Mouse (Mus musculus) neural tube, embryonic 11.5 days (tissue): ENCODE measurements around the gene Slc30a4. TPM values are rescaled to one million over a fixed set of nuclear protein-coding genes. Genes with fewer than 3 reads are reported as not detected.

Experiments
- ATAC-seq: fragments of 200-750 bp; cut with Nextera tagmentation; 2 replicates; pipeline ENCODE4 v1.8.0; 2017; ENCODE audit warnings: moderate number of reproducible peaks, mild to moderate bottlenecking, moderate TSS enrichment, moderate library complexity; ENCODE audit not compliant: insufficient read depth, low FRiP score, low TSS enrichment
- DNase-seq: peaks from one replicate; pipeline ENCODE4 v3.0.0-alpha.2; 2015; ENCODE audit warnings: low spot score
- H3K27ac ChIP-seq: fragments of 300-500 bp; sonication (generic); 2 replicates; pipeline ENCODE4 v1.5.1; 2014; ENCODE audit warnings: low read depth, mild to moderate bottlenecking, low read length
- H3K27me3 ChIP-seq: fragments of 300-500 bp; sonication (generic); 2 replicates; pipeline ENCODE4 v1.6.1; 2014; ENCODE audit warnings: mild to moderate bottlenecking, low read length, mixed read lengths; ENCODE audit not compliant: control insufficient read depth, insufficient read depth
- H3K36me3 ChIP-seq: fragments of 300-500 bp; sonication (generic); 2 replicates; pipeline ENCODE4 v1.6.1; 2014; ENCODE audit warnings: mild to moderate bottlenecking, low read length, moderate library complexity, mixed read lengths; ENCODE audit not compliant: control insufficient read depth, insufficient read depth
- H3K4me1 ChIP-seq: fragments of 300-500 bp; sonication (generic); 2 replicates; pipeline ENCODE4 v1.6.1; 2014; ENCODE audit warnings: low read length, mixed read lengths; ENCODE audit not compliant: control insufficient read depth, insufficient read depth
- H3K4me2 ChIP-seq: fragments of 300-500 bp; sonication (generic); 2 replicates; pipeline ENCODE4 v1.6.1; 2014; ENCODE audit warnings: low read depth, mild to moderate bottlenecking, moderate library complexity
- H3K4me3 ChIP-seq: fragments of 300-500 bp; sonication (generic); 2 replicates; pipeline ENCODE4 v1.5.1; 2014; ENCODE audit warnings: low read depth, low read length
- H3K9ac ChIP-seq: fragments of 300-500 bp; sonication (generic); 2 replicates; pipeline ENCODE4 v1.6.1; 2014; ENCODE audit warnings: mild to moderate bottlenecking, low read length
- H3K9me3 ChIP-seq: fragments of 300-500 bp; sonication (generic); 2 replicates; pipeline ENCODE4 v1.6.1; 2016; ENCODE audit warnings: low read length; ENCODE audit not compliant: control insufficient read depth
- WGBS: fragments of 180-500 bp; shearing (Covaris S2); extraction: QIAGEN DNeasy Blood & Tissue Kit; methylation state at CpG from one replicate; pipeline ENCODE4 v1.1.7; 2014; 5-methylcytosine and 5-hydroxymethylcytosine counted together
- polyA plus RNA-seq: library from polyadenylated mRNA; unstranded; fragments of >200 nt; fragmentation: Nextera tagmentation; extraction: Ambion mirVana; gene quantifications from 2 replicates; pipeline ENCODE4 v1.2.1, GENCODE M21; 2014

The Slc30a4 gene
- polyA plus RNA-seq, 1 experiment from 2014 or later, result 10.1 TPM

- no peaks in the 10 kb centered on the region for H3K9me3 ChIP-seq
- H3K36me3 ChIP-seq, result no peaks in the 10 kb centered on the region
- no peak overlapping the region for H3K4me3 ChIP-seq
- no peak overlapping the region for H3K4me2 ChIP-seq
- no peaks in the 10 kb centered on the region for H3K4me1 ChIP-seq
- no peak for ATAC-seq
- H3K27me3 ChIP-seq, result no peaks in the 10 kb centered on the region
- no peak overlapping the region for H3K9ac ChIP-seq
- 85% methylated on average over 3 of the region's 3 CpGs for WGBS
- H3K27ac ChIP-seq, result no peak overlapping the region
- no peak for DNase-seq
Observed at GRCm38 (mm10) chr2:122716301-122716842, 13.9 kb upstream of the Slc30a4 start.

DNA sequence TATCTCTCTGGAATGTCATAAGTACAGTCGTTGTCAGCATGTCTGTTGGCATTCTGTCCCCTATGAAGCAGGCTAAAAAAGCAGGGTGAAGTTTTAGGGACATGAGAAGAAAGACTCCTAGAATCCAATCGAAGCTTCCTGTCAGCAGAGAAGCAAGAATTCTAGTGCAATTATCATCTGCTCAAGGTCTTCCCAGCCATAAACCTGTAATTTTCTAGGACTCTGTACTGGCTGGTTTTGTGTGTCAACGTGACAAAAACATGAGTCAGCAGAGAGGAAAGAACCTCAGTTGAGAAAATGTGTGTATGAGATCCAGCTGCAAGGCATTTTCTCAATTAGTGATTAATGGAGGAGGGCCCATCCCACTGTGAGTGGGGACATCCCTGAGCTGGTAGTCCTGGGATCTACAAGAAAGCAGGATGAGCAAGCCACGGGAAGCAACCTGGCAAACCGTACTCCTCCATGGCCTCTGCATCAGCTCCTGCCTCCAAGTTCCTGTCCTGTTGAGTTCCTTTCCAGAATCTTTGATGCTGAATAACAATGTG, 12.8 kb upstream of the Slc30a4 start:
- ATAC-seq (no peak), DNase-seq (no peak)
- H3K27me3 ChIP-seq, result no peaks in the 10 kb centered on the region
- no peak overlapping the region for H3K4me3 ChIP-seq
- no peaks in the 10 kb centered on the region for H3K36me3 ChIP-seq
- no peak overlapping the region for H3K9ac ChIP-seq
- no peak overlapping the region for H3K27ac ChIP-seq
- H3K4me2 ChIP-seq, result no peak overlapping the region
- H3K4me1 ChIP-seq, result no peaks in the 10 kb centered on the region
- no peaks in the 10 kb centered on the region for H3K9me3 ChIP-seq
- 76% methylated on average over 5 of the region's 5 CpGs for WGBS

DNA sequence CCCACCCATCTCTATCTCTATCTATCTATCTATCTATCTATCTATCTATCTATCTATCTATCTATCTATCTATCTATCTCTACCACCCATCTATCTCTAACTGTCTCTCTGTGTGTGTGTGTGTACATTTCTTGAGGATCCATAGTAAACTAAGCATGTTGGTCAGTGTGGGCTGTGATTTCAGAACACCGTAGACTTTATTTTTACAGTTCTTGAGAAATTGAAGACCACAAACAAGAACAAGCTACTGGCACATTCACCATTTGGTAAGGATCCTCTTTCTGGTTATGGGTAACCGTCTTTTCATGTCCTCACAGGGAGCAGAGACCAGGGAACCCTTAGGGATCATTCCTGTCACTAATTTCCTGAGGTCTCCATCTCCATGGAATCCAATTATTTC, 10.4 kb upstream of the Slc30a4 start:
- DNase-seq, result no peak
- Histone ChIP-seq H3K4me1 (no peaks in the 10 kb centered on the region), H3K27ac (no peak overlapping the region), H3K9ac (no peak overlapping the region), H3K4me2 (no peak overlapping the region), H3K4me3 (no peak overlapping the region), H3K36me3 (no peaks in the 10 kb centered on the region), H3K9me3 (no peaks in the 10 kb centered on the region), H3K27me3 (no peaks in the 10 kb centered on the region)
- 89% methylated on average over 2 of the region's 2 CpGs for WGBS
- no peak for ATAC-seq

DNA sequence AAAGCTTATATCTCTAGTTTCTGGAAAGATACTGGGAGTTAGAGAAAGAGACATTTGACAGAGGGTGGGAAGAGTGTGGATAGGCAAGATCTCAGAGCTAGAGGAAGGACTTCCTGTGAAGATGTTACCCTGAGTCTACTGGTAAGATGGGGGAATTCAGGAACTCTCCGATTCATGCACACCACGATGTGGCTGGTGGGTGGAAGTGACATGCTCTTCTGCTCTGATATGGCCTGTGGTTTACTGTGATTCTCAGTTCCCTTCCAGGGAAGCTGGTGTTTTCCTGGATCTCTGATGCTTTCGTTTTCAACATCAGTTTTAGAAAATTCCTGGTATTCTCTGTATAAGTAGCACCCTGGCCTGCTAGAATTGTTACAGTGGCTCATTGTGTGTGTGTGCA, 9.4 kb upstream of the Slc30a4 start:
- H3K27me3 ChIP-seq, result no peaks in the 10 kb centered on the region
- H3K4me1 ChIP-seq, result no peaks in the 10 kb centered on the region
- H3K36me3 ChIP-seq, result no peaks in the 10 kb centered on the region
- no peaks in the 10 kb centered on the region for H3K9me3 ChIP-seq
- ATAC-seq, result no peak
- no peak for DNase-seq
- H3K27ac ChIP-seq, result no peak overlapping the region
- H3K4me2 ChIP-seq, result no peak overlapping the region
- 85% methylated on average over 3 of the region's 3 CpGs for WGBS
- no peak overlapping the region for H3K4me3 ChIP-seq
- H3K9ac ChIP-seq, result no peak overlapping the region

DNA sequence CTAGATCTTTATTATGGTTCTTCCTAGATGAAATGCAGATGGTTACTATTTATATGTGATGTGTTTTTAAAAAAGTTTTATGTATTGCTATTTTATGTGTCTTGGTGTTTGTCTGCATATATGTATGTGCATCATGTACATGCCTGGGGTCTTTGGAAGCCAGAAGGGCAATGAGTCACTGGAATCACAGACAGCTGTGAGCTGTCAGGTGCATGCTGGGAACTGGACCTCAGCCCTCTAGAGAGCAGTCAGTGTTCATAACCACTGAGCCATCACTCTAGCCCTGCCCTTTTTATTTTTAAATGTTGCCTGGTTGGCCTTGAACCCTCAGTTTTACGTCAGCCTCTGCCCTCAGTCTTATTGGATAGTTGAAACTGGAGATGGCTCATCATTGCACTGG, 6.7 kb upstream of the Slc30a4 start:
- Histone ChIP-seq H3K27ac (no peak overlapping the region), H3K4me1 (no peaks in the 10 kb centered on the region), H3K9ac (no peak overlapping the region), H3K27me3 (no peaks in the 10 kb centered on the region), H3K9me3 (no peaks in the 10 kb centered on the region), H3K4me3 (no peak overlapping the region), H3K36me3 (no peaks in the 10 kb centered on the region), H3K4me2 (no peak overlapping the region)
- ATAC-seq (no peak), DNase-seq (no peak)
- WGBS, result 84% methylated on average over 1 of the region's 1 CpGs

- no peak for ATAC-seq
- H3K4me1 ChIP-seq, result no peaks in the 10 kb centered on the region
- DNase-seq, result no peak
- no peaks in the 10 kb centered on the region for H3K36me3 ChIP-seq
- no peaks in the 10 kb centered on the region for H3K27me3 ChIP-seq
- no peak overlapping the region for H3K27ac ChIP-seq
- H3K4me2 ChIP-seq, result no peak overlapping the region
- no peaks in the 10 kb centered on the region for H3K9me3 ChIP-seq
- no peak overlapping the region for H3K9ac ChIP-seq
- H3K4me3 ChIP-seq, result no peak overlapping the region
- WGBS, result 71% methylated on average over 3 of the region's 3 CpGs
Observed at GRCm38 (mm10) chr2:122708080-122708479, 5.6 kb upstream of the Slc30a4 start.

- no peak overlapping the region for H3K27ac ChIP-seq
- DNase-seq (no peak), ATAC-seq (no peak)
- H3K9ac ChIP-seq, result no peak overlapping the region
- no peaks in the 10 kb centered on the region for H3K36me3 ChIP-seq
- peaks cover 11% of the 10 kb centered on the region; the same call in 1 of the 2 replicates for H3K4me1 ChIP-seq
- H3K4me2 ChIP-seq, result no peak overlapping the region
- no peaks in the 10 kb centered on the region for H3K9me3 ChIP-seq
- H3K4me3 ChIP-seq, result no peak overlapping the region
- WGBS, result 89% methylated on average over 2 of the region's 2 CpGs
- peaks cover 4% of the 10 kb centered on the region; the same call in 1 of the 2 replicates for H3K27me3 ChIP-seq
Observed at GRCm38 (mm10) chr2:122704572-122704971, 2.1 kb upstream of the Slc30a4 start.

DNA sequence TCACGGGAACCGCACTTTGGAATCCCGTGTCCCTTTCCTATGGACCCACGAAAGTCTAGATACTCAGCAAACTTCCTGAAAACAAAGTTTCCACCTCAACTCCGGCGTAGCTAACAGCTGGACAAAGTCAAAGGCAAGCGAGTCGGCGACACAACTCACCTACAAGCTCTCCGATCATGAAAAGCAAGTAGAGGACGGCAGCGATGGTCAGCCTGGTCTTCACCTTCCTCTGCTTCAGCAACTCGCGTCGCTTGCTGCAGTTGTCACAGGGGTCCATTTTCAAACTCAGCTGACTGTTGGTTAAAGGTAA, 637 bp downstream of the Slc30a4 start:
- WGBS, result 1% methylated on average over 15 of the region's 15 CpGs
- Histone ChIP-seq H3K9ac (peak overlapping the region; percentile 70), H3K27me3 (peaks cover 4% of the 10 kb centered on the region; the same call in 1 of the 2 replicates), H3K4me2 (peak overlapping the region; percentile 75), H3K9me3 (no peaks in the 10 kb centered on the region), H3K4me1 (peaks cover 11% of the 10 kb centered on the region; the same call in 1 of the 2 replicates), H3K4me3 (peak overlapping the region; percentile 69), H3K36me3 (no peaks in the 10 kb centered on the region), H3K27ac (no peak overlapping the region)
- DNase-seq (no peak), ATAC-seq (no peak)

GRCm38 (mm10) chr2:122701012-122701411, 1.5 kb downstream of the Slc30a4 start:
- Histone ChIP-seq H3K9me3 (no peaks in the 10 kb centered on the region), H3K4me1 (peaks cover 11% of the 10 kb centered on the region; the same call in 1 of the 2 replicates), H3K4me2 (peak overlapping the region; percentile 75; the same call in 1 of the 2 replicates), H3K4me3 (no peak overlapping the region), H3K27me3 (peaks cover 4% of the 10 kb centered on the region; the same call in 1 of the 2 replicates), H3K27ac (no peak overlapping the region), H3K9ac (no peak overlapping the region), H3K36me3 (no peaks in the 10 kb centered on the region)
- 69% methylated on average over 8 of the region's 8 CpGs for WGBS
- ATAC-seq (no peak), DNase-seq (no peak)
